Mouse (Mus musculus): Measurements from ENCODE around the gene Hist1h4a.
"Not testable (repeated sequence)": the region's sequence is repeated elsewhere in the genome, so short reads cannot be mapped to it uniquely, and the experiment has no call there.

The Hist1h4a gene

GRCm38 (mm10) chr13:23760972-23761864 lies at the start of gene Hist1h4a:
TSS of gene Hist1h4a (minus strand) at chr13:23761230.
- DNase-seq (ENCODE audit: low spot score in 2 of 2) = peak; percentile 96 to 98

GRCm38 (mm10) chr13:23806422-23807052 lies 45.5 kb upstream of the Hist1h4a start, which contains the start of gene Slc17a2:
TSS of gene Slc17a2 (plus strand) at chr13:23806993.
- no peak for DNase-seq (ENCODE audit: low spot score in 2 of 2)

- no peak for DNase-seq (ENCODE audit: low spot score in 2 of 2)
Measured at GRCm38 (mm10) chr13:23804532-23804931, 43.5 kb upstream of the Hist1h4a start.

GRCm38 (mm10) chr13:23799405-23799804 lies 38.4 kb upstream of the Hist1h4a start:
- DNase-seq (ENCODE audit: low spot score in 2 of 2) = no peak

- peak in 1 of 2 experiments; percentile 7 for DNase-seq (ENCODE audit: low spot score in 2 of 2)
Measured at GRCm38 (mm10) chr13:23792520-23792919, 31.5 kb upstream of the Hist1h4a start.

GRCm38 (mm10) chr13:23779025-23779424 lies 18.0 kb upstream of the Hist1h4a start:
- DNase-seq (ENCODE audit: low spot score in 2 of 2) = no peak

- DNase-seq (ENCODE audit: low spot score in 2 of 2) = no peak
Measured at GRCm38 (mm10) chr13:23778339-23778738, 17.3 kb upstream of the Hist1h4a start.

- no peak for DNase-seq (ENCODE audit: low spot score in 2 of 2)
Measured at GRCm38 (mm10) chr13:23772561-23773313, 11.7 kb upstream of the Hist1h4a start.

- not testable (repeated sequence) for DNase-seq (ENCODE audit: low spot score in 2 of 2)
Measured at GRCm38 (mm10) chr13:23769613-23770012, 8.6 kb upstream of the Hist1h4a start, which contains the start of gene Trim38. TSS of gene Trim38 (plus strand) at chr13:23769913.

GRCm38 (mm10) chr13:23768834-23769397 lies 7.9 kb upstream of the Hist1h4a start:
- DNase-seq (ENCODE audit: low spot score in 2 of 2) = no peak

GRCm38 (mm10) chr13:23766772-23767171 lies 5.7 kb upstream of the Hist1h4a start:
- DNase-seq (ENCODE audit: low spot score in 2 of 2) = no peak

- DNase-seq (ENCODE audit: low spot score in 2 of 2) = no peak
Measured at GRCm38 (mm10) chr13:23765172-23765513, 4.1 kb upstream of the Hist1h4a start.

GRCm38 (mm10) chr13:23764324-23765171 lies 3.5 kb upstream of the Hist1h4a start:
- no peak for DNase-seq (ENCODE audit: low spot score in 2 of 2)

- DNase-seq (ENCODE audit: low spot score in 2 of 2) = peak; percentile 65 to 71
Measured at GRCm38 (mm10) chr13:23763586-23764323, 2.7 kb upstream of the Hist1h4a start, which contains the start of gene Hist1h1a. TSS of gene Hist1h1a (plus strand) at chr13:23763666.

GRCm38 (mm10) chr13:23763242-23763585 lies 2.2 kb upstream of the Hist1h4a start:
- no peak for DNase-seq (ENCODE audit: low spot score in 2 of 2)

GRCm38 (mm10) chr13:23761871-23762821 lies 1.1 kb upstream of the Hist1h4a start, which contains the start of gene Hist1h3a:
TSS of gene Hist1h3a (minus strand) at chr13:23762386.
- DNase-seq (ENCODE audit: low spot score in 2 of 2) = peak; percentile 30 to 35

GRCm38 (mm10) chr13:23760240-23760971 lies 624 bp downstream of the Hist1h4a start:
- peak in 1 of 2 experiments; percentile 13 for DNase-seq (ENCODE audit: low spot score in 2 of 2)

- DNase-seq (ENCODE audit: low spot score in 2 of 2) = no peak
Measured at GRCm38 (mm10) chr13:23759916-23760239, 1.2 kb downstream of the Hist1h4a start.

All from frontal cortex, postnatal 25 days (tissue).